Comparison of ENCODE assay signal across 8 mouse cellular contexts in the genomic region with DNA sequence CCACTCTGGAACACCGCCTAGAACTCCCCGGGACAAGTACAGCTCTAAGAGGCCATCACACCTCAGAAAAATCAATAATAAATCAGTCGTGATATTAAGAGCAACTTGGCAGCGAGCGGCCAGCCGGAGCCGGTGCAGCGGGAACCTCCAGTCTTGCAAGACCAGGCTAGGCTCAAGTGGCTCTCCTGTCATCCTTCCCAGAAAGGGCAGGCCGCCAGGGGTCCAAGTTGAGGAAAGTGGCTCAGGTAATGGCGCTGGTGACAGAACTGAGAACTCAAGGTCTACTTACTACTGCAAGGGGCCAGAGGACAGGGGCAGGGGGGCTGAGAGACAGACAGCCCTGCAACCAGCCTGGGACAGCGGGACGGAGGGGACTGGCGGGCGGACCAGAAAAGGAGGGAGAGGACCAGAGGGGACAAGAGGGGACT. TPM values are rescaled to one million over a fixed set of nuclear protein-coding genes. Genes with fewer than 3 reads are reported as not detected.
DNase-seq lines count a peak whose midpoint lies in the region; ATAC-seq lines count a peak whose summit lies in the region.

No protein-coding gene starts in this region.

- peaks cover 12% of the 10 kb centered on the region for H3K4me1 ChIP-seq in embryonic facial prominence, embryonic 14.5 days (ENCODE audit: control insufficient read depth, insufficient read depth, low read length)
- H3K4me1 ChIP-seq in midbrain, embryonic 12.5 days = peaks cover 11% of the 10 kb centered on the region

- no peaks in the 10 kb centered on the region for H3K36me3 ChIP-seq in embryonic facial prominence, embryonic 14.5 days (ENCODE audit: control insufficient read depth, insufficient read depth, low read length)
- no peaks in the 10 kb centered on the region for H3K36me3 ChIP-seq in midbrain, embryonic 12.5 days

- no peaks in the 10 kb centered on the region for H3K9me3 ChIP-seq in embryonic facial prominence, embryonic 14.5 days (ENCODE audit: control insufficient read depth, low read length)
- no peaks in the 10 kb centered on the region for H3K9me3 ChIP-seq in midbrain, embryonic 12.5 days

- H3K4me2 ChIP-seq in embryonic facial prominence, embryonic 14.5 days (ENCODE audit: low read depth, low read length) = peak overlapping the region; percentile 81
- H3K4me2 ChIP-seq in midbrain, embryonic 12.5 days (replicated peaks) = peak overlapping the region; percentile 69

- 0 out of 2 replicates have a peak, but pooled peaks cover 4% of the 10 kb centered on the region for H3K27me3 ChIP-seq in embryonic facial prominence, embryonic 14.5 days (replicated peaks; ENCODE audit: control insufficient read depth, insufficient read depth, low read length)
- peaks cover 25% of the 10 kb centered on the region for H3K27me3 ChIP-seq in midbrain, embryonic 12.5 days

- H3K27ac ChIP-seq in embryonic facial prominence, embryonic 14.5 days (replicated peaks; ENCODE audit: low read depth, low read length) = no peak overlapping the region
- H3K27ac ChIP-seq in midbrain, embryonic 12.5 days (replicated peaks) = no peak overlapping the region

- ATAC-seq in embryonic facial prominence, embryonic 14.5 days (ENCODE audit: low read depth) = peak; percentile 70
- ATAC-seq in midbrain, embryonic 12.5 days (ENCODE audit: low FRiP score, low read depth) = peak; percentile 44; the same call in 1 of the 2 replicates

- H3K4me3 ChIP-seq in embryonic facial prominence, embryonic 14.5 days (ENCODE audit: low read depth, low read length) = peak overlapping the region; percentile 65
- peak overlapping the region; percentile 58 for H3K4me3 ChIP-seq in midbrain, embryonic 12.5 days

- peak overlapping the region; percentile 83 for H3K9ac ChIP-seq in embryonic facial prominence, embryonic 14.5 days (ENCODE audit: low read depth, low read length)
- H3K9ac ChIP-seq in midbrain, embryonic 12.5 days (replicated peaks) = peak overlapping the region; percentile 65

- 4% methylated on average over 14 of the region's 14 CpGs for WGBS in embryonic facial prominence, embryonic 14.5 days
- 4% methylated on average over 14 of the region's 14 CpGs for WGBS in midbrain, embryonic 12.5 days

- DNase-seq in MN1 (ENCODE audit: low spot score) = peak; percentile 69
- peak; percentile 22 to 50 for DNase-seq in adrenal gland, postnatal 36 days
- DNase-seq in embryonic facial prominence, embryonic 14.5 days (ENCODE audit: low spot score) = peak; percentile 51
- peak; percentile 29 for DNase-seq in heart, postnatal 4 days
- DNase-seq in layer of hippocampus, postnatal 25 days (ENCODE audit: extremely low spot score in 1 of 2, low spot score in 1 of 2) = peak; percentile 32 to 33
- DNase-seq in urinary bladder, adult 2 months (ENCODE audit: low spot score) = peak; percentile 38
- DNase-seq in thymus, postnatal 36 days = no peak

RNA-seq across cellular contexts. Expression of a gene that starts 0.8 kb away (rescaled TPM):
- total RNA-seq in adrenal gland, postnatal 36 days (2021) = 10 to 100 TPM; 14.3 to 14.9 TPM
- 6.6 and 8.6 TPM in 2 replicates for polyA plus RNA-seq in embryonic facial prominence, embryonic 14.5 days (2014; fragmentation: Nextera tagmentation; extraction: Ambion mirVana)
- total RNA-seq in heart, postnatal 4 days (2021) = 10 to 100 TPM; 16.9 to 19.8 TPM
- 10 to 100 TPM; 64.7 to 74.9 TPM for total RNA-seq in layer of hippocampus, postnatal 25 days (2021)
- polyA plus RNA-seq in midbrain, embryonic 12.5 days (2016; fragmentation: Nextera tagmentation; extraction: Ambion mirVana) = 10.4 and 10.6 TPM in 2 replicates
- 5.9 and 9.1 TPM in 2 replicates for polyA plus RNA-seq in urinary bladder, adult 2 months (2012; rRNA removed)

RNA-seq across cellular contexts. Expression of a gene that starts 55.1 kb away (rescaled TPM):
- total RNA-seq in adrenal gland, postnatal 36 days (2021) = not detected
- not detected in 2 replicates for polyA plus RNA-seq in embryonic facial prominence, embryonic 14.5 days (2014; fragmentation: Nextera tagmentation; extraction: Ambion mirVana)
- not detected for total RNA-seq in heart, postnatal 4 days (2021)
- not detected for total RNA-seq in layer of hippocampus, postnatal 25 days (2021)
- not detected in 2 replicates for polyA plus RNA-seq in midbrain, embryonic 12.5 days (2016; fragmentation: Nextera tagmentation; extraction: Ambion mirVana)
- not detected in 2 replicates for polyA plus RNA-seq in urinary bladder, adult 2 months (2012; rRNA removed)

Comparison
In these comparisons a context has a peak if more than half of its experiments do, and no peak if none do; other contexts are left out.
1. DNase-seq: peak in MN1 (single experiment), adrenal gland, postnatal 36 days (2 of 2), embryonic facial prominence, embryonic 14.5 days (single experiment), heart, postnatal 4 days (single experiment), layer of hippocampus, postnatal 25 days (2 of 2) and urinary bladder, adult 2 months (single experiment); none in thymus, postnatal 36 days (0 of 2).